Mouse (Mus musculus) intestine, embryonic 15.5 days (tissue): ENCODE data around the gene Pramel6. TPM values are rescaled to one million over a fixed set of nuclear protein-coding genes. Genes with fewer than 3 reads are reported as not detected.
"Not testable (repeated sequence)": the region's sequence is repeated elsewhere in the genome, so short reads cannot be mapped to it uniquely, and the experiment has no call there.

ENCODE experiments used
- ATAC-seq: fragments of 200-750 bp; cut with Nextera tagmentation; 2 replicates; pipeline ENCODE4 v1.8.0; 2017; ENCODE audit warnings: moderate TSS enrichment, moderate library complexity
- H3K27ac ChIP-seq: fragments of 300-500 bp; sonication (generic); 2 replicates; pipeline ENCODE4 v1.5.1; 2015; ENCODE audit warnings: mild to moderate bottlenecking, inconsistent platforms
- H3K27me3 ChIP-seq: fragments of 300-500 bp; sonication (generic); replicated peaks from 2 replicates; pipeline ENCODE4 v1.6.1; 2015; ENCODE audit warnings: inconsistent platforms
- H3K36me3 ChIP-seq: fragments of 300-500 bp; sonication (generic); 2 replicates; pipeline ENCODE4 v1.6.1; 2015; ENCODE audit warnings: inconsistent platforms
- H3K4me1 ChIP-seq: fragments of 300-500 bp; sonication (generic); replicated peaks from 2 replicates; pipeline ENCODE4 v1.6.1; 2015; ENCODE audit warnings: inconsistent platforms
- H3K4me2 ChIP-seq: fragments of 300-500 bp; sonication (generic); replicated peaks from 2 replicates; pipeline ENCODE4 v1.6.1; 2015; ENCODE audit warnings: mild to moderate bottlenecking, inconsistent platforms
- H3K4me3 ChIP-seq: fragments of 300-500 bp; sonication (generic); replicated peaks from 2 replicates; pipeline ENCODE4 v1.5.1; 2015; ENCODE audit warnings: inconsistent platforms
- H3K9ac ChIP-seq: fragments of 300-500 bp; sonication (generic); 2 replicates; pipeline ENCODE4 v1.6.1; 2015; ENCODE audit warnings: inconsistent platforms
- H3K9me3 ChIP-seq: fragments of 300-500 bp; sonication (generic); 2 replicates; pipeline ENCODE4 v1.6.1; 2016; ENCODE audit warnings: inconsistent platforms
- WGBS: fragments of 180-500 bp; shearing (Covaris S2); methylation state at CpG from one replicate; pipeline ENCODE4 v1.1.7; 2015; 5-methylcytosine and 5-hydroxymethylcytosine counted together
- polyA plus RNA-seq: library from polyadenylated mRNA; unstranded; fragments of >200 nt; fragmentation: Nextera tagmentation; extraction: Ambion mirVana; gene quantifications from 2 replicates; pipeline ENCODE4 v1.2.1, GENCODE M21; 2015

Gene Pramel6
- polyA plus RNA-seq: not detected in 2 replicates

DNA sequence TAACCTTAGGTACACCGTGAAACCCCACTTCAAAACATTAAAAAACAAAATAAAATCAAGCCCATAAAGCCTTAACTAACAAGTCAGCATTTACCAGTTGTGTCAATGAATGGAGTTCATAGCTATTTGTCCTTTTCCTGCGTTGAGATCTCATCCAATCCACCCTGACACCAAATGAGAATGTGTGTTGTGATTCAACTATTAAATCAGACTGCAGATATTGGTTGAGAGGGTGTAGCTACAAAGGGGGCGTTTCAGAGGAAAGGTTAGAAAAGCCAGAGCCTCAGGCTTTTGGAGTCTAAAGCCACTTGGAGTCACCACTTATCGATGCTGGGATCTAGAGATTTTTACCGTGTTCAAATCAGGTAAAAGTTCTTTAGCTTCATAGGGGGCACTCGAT, at the start of gene Pramel6:
Gene Pramel6, plus strand, starts transcription at position 301 of the 400 bp plus-strand sequence.
- Histone ChIP-seq H3K9me3 (no peaks in the 10 kb centered on the region), H3K27ac (no peak within 1 kb of the TSS), H3K9ac (no peak within 1 kb of the TSS), H3K4me1 (no peaks in the 10 kb centered on the region), H3K4me2 (no peak within 1 kb of the TSS), H3K4me3 (no peak within 1 kb of the TSS), H3K27me3 (no peaks in the 10 kb centered on the region), H3K36me3 (no peaks in the 10 kb centered on the region)
- no peak for ATAC-seq
- 86% methylated on average over 6 of the region's 6 CpGs for WGBS

DNA sequence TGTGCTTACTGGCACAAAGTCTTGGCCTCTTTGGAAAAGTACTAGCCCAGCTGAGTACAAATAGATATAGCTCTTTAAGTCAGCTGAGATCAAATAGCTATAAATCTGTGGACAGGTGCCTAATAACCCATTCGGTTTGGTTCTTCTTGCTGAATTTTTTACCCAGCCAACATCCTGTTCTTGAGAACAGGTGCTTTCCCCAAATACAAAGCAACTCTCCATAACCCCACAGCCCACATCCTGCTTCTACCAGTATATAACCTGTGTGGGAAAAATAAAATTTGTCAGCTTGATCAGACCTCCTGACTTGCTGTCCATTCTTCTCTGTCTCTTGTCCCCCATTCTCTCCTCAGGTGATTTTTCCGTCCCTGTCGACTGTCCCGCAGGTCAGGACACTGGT, 44.6 kb upstream of the Pramel6 start:
- H3K4me1 ChIP-seq: no peaks in the 10 kb centered on the region
- H3K4me3 ChIP-seq: no peak overlapping the region
- 91% methylated on average over 4 of the region's 4 CpGs for WGBS
- H3K9ac ChIP-seq: no peak overlapping the region
- H3K27ac ChIP-seq: no peak overlapping the region
- ATAC-seq: no peak
- H3K9me3 ChIP-seq: no peaks in the 10 kb centered on the region
- no peaks in the 10 kb centered on the region for H3K36me3 ChIP-seq
- H3K27me3 ChIP-seq: no peaks in the 10 kb centered on the region
- no peak overlapping the region for H3K4me2 ChIP-seq

DNA sequence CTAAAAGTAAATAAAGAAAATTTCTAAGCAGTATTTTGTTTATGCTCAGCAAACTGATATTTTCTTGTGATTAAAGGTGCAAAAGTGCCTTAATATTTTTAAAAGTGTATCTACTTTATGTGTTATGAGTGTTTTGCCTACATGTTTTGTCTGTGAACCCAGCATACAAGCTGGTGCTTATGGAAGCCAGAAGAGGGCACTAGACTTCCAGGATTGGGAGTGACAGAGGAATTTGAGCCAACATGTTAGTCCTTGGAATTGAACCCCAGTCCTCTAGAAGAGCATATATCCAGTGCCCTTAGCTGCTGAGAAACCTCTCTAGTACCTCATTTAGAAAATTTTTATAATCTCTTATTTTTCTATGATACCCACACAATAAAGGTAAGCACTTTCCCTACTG, 26.2 kb upstream of the Pramel6 start:
- Histone ChIP-seq H3K4me3 (no peak overlapping the region), H3K27ac (no peak overlapping the region), H3K4me2 (no peak overlapping the region), H3K36me3 (no peaks in the 10 kb centered on the region), H3K4me1 (no peaks in the 10 kb centered on the region), H3K27me3 (no peaks in the 10 kb centered on the region), H3K9me3 (no peaks in the 10 kb centered on the region), H3K9ac (no peak overlapping the region)
- ATAC-seq: no peak

DNA sequence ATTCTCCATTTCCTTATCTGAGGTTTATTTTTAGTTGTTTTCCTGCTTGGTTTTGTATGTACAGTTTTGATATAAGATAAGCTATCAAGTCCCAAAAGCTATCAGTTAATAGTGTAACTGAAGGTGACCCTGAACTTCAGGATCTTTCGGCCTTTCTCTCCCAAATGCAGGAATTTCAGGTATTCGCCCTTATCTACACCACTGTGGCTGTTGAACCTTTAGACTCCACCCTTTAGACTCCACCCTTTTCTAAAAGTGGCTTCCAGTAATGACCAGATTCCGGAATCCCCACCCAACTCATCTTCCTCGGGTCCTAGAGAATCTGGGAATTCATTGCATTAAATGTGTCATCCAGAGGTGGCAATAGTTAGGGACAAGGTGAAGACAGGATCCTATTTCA, 25.2 kb upstream of the Pramel6 start:
- no peak for ATAC-seq
- Histone ChIP-seq H3K9me3 (no peaks in the 10 kb centered on the region), H3K9ac (no peak overlapping the region), H3K27ac (no peak overlapping the region), H3K4me2 (no peak overlapping the region), H3K36me3 (no peaks in the 10 kb centered on the region), H3K4me1 (no peaks in the 10 kb centered on the region), H3K27me3 (no peaks in the 10 kb centered on the region), H3K4me3 (no peak overlapping the region)
- WGBS: 81% methylated on average over 4 of the region's 4 CpGs

DNA sequence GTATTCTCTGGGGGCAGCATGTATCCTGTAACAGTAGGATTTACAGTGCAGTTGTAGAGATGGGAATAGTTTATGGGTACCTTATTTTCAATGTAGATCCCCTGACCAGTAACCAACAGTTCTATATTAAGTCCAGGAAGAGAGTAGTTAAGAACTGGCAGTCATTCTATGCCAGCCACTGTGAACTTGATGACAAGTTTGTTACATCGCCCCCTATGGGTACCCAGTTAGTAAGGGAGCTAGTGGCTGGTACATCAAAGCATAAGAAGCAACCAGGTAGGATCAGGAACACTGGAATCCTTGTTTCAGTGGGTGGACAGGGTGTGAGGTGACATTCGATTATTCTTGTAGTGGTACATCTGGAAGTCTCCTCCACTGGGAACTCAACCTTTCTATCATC, 24.1 kb upstream of the Pramel6 start:
- no peaks in the 10 kb centered on the region for H3K27me3 ChIP-seq
- H3K4me1 ChIP-seq: no peaks in the 10 kb centered on the region
- no peak overlapping the region for H3K27ac ChIP-seq
- H3K9me3 ChIP-seq: no peaks in the 10 kb centered on the region
- no peak for ATAC-seq
- H3K4me3 ChIP-seq: no peak overlapping the region
- WGBS: 69% methylated on average over 2 of the region's 2 CpGs
- no peaks in the 10 kb centered on the region for H3K36me3 ChIP-seq
- no peak overlapping the region for H3K9ac ChIP-seq
- H3K4me2 ChIP-seq: no peak overlapping the region

DNA sequence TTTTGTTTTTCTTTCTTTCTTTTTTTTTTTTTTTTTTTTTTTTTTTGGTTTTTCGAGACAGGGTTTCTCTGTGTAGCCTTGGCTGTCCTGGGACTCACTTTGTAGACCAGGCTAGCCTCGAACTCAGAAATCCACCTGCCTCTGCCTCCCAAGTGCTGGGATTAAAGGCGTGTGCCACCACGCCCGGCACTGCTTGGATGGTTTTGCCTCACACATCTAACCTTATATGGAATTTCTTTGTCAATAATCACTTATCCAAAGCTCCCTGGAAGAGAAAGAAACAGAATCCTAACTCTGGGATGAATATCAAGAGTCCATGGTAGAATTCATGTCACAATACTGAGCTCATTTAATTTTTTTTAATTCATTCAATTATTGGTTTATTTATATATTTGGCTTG, 9.4 kb upstream of the Pramel6 start, which contains the start of gene Pramel7:
Gene Pramel7, minus strand, starts transcription at position 101 of the 400 bp plus-strand sequence.
- not testable (repeated sequence) for ATAC-seq, H3K36me3 ChIP-seq, H3K4me3 ChIP-seq, H3K27me3 ChIP-seq, H3K4me1 ChIP-seq, H3K9me3 ChIP-seq, H3K27ac ChIP-seq, H3K4me2 ChIP-seq, H3K9ac ChIP-seq
- WGBS: 90% methylated on average over 4 of the region's 5 CpGs

DNA sequence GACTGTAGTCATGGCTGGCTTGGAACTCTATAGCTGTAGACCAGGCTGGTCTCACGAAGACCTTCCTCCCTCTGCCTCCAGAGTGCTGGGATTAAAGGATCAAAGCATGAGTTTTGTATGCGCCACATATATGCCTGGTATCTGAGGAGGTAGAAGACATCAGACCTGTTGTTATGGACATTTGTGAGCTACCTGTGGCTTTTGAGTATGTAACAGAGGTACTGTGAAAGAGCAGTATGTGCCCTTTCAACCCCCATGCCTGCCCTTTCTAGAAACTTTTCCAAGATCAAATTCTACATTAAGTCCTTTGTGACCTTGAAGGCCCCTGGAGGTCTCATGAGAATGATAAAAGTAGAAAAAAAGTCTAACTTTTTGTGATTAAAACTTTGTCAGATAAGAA, 8.7 kb downstream of the Pramel6 start:
- no peak for ATAC-seq
- no peak overlapping the region for H3K4me2 ChIP-seq
- H3K4me3 ChIP-seq: no peak overlapping the region
- H3K27ac ChIP-seq: no peak overlapping the region
- no peaks in the 10 kb centered on the region for H3K4me1 ChIP-seq
- H3K9me3 ChIP-seq: no peaks in the 10 kb centered on the region
- H3K36me3 ChIP-seq: no peaks in the 10 kb centered on the region
- WGBS: 94% methylated on average over 2 of the region's 2 CpGs
- no peak overlapping the region for H3K9ac ChIP-seq
- H3K27me3 ChIP-seq: no peaks in the 10 kb centered on the region

DNA sequence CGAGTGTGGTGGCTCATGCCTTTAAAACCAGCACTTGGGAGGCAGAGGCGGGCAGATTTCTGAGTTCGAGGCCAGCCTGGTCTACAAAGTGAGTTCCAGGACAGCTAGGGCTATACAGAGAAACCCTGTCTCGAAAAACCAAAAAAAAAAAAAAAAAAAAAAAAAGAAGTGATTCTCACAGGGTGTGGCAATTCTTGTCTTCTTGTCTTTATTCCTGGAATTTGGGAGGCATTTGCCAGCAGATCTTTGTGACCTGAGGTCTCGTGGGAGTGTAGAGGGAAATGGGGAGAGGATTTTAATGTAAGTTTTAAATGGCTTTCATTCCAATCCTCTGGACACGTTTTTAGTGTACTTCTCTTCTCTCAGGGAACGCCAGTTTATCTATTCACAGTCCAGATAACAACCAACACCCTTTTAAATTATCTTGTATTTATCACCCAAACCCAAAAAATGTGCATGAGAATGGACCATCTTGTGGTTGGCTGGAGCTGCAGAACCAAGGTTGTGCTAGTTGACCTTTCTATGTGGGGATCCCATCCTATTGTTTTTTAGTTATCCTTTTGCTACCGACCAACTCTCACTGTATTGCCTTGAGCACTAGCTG, 9.2 kb downstream of the Pramel6 start:
- Histone ChIP-seq H3K27me3 (no peaks in the 10 kb centered on the region), H3K4me1 (no peaks in the 10 kb centered on the region), H3K9me3 (no peaks in the 10 kb centered on the region), H3K4me3 (no peak overlapping the region), H3K4me2 (no peak overlapping the region), H3K9ac (no peak overlapping the region), H3K27ac (no peak overlapping the region), H3K36me3 (no peaks in the 10 kb centered on the region)
- ATAC-seq: no peak
- WGBS: 81% methylated on average over 8 of the region's 8 CpGs

DNA sequence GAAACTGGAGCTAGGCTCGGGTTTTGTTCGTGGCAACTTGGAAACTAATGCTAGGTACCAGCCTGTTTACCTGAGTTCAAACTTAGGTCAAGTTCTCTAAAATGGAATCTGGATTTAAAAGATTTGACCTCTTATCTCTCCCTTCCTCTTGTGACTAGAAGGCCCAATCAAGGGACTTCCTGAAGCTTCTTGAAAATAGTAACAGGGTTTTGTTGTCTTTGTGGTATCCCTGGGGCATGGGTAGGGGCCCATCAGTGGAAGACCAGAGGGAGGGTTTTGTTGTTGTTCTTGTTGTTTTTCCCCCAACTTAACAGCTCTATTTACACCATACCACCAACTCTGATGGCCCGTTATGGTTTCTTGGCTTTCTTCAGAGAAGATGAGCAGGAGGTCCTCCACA, 10.2 kb downstream of the Pramel6 start:
- WGBS: 83% methylated on average over 3 of the region's 3 CpGs
- Histone ChIP-seq H3K36me3 (no peaks in the 10 kb centered on the region), H3K9me3 (no peaks in the 10 kb centered on the region), H3K4me1 (no peaks in the 10 kb centered on the region), H3K4me3 (no peak overlapping the region), H3K4me2 (no peak overlapping the region), H3K27me3 (no peaks in the 10 kb centered on the region), H3K27ac (no peak overlapping the region), H3K9ac (no peak overlapping the region)
- no peak for ATAC-seq

DNA sequence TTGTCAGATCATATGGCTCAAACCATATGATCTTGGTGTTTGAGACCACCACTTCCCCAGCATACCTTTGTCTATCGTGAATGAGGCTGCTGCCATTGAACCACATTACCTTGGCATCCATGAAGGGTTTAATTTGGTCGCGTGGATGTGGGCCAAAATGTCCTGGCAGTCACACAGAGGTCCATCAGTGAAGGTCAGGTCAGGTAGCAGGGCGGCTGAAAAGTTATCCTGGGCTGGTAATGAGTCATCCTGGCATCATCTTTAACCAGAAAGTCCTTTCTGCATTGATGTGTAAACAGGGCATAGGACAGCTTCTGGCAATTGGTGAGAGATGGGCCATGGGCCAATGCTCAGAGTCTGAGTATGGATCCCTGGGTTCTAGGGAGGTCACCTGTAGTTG, 14.3 kb downstream of the Pramel6 start:
- ATAC-seq: no peak
- H3K9me3 ChIP-seq: no peaks in the 10 kb centered on the region
- H3K9ac ChIP-seq: no peak overlapping the region
- no peaks in the 10 kb centered on the region for H3K36me3 ChIP-seq
- no peak overlapping the region for H3K4me3 ChIP-seq
- H3K4me2 ChIP-seq: no peak overlapping the region
- WGBS: 91% methylated on average over 4 of the region's 4 CpGs
- no peak overlapping the region for H3K27ac ChIP-seq
- no peaks in the 10 kb centered on the region for H3K27me3 ChIP-seq
- no peaks in the 10 kb centered on the region for H3K4me1 ChIP-seq

DNA sequence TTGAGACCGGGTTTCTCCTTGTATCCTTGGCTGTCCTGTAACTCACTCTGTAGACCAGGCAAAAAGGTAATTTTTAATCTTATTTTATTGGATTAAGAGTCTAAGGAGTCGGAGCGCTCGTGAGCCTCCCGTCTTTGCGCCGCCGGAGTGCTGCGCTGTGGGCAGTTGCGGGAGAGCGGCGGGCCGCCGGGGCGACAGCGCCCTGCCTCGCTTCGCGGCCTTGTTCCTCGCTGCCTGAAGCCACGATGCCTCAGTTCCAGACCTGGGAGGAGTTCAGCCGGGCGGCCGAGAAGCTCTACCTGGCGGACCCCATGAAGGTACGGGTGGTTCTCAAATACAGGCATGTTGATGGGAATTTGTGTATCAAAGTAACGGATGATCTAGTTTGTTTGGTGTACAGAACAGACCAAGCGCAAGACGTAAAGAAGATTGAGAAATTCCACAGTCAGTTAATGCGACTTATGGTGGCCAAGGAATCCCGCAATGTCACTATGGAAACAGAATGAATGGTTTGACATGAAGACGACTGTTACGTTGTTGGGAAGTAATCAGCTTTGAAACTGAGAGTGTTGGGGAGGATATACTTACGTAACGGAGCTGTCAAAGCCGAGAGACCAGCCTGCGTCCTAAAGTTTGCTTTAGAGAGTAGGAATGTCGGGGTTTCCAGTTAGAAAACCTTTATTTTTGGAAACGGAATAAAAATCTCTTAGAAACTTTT, 19.7 kb downstream of the Pramel6 start:
- not testable (repeated sequence) for H3K4me3 ChIP-seq, ATAC-seq, H3K27ac ChIP-seq, H3K9me3 ChIP-seq, H3K9ac ChIP-seq, H3K4me1 ChIP-seq, H3K27me3 ChIP-seq, H3K36me3 ChIP-seq
- 32% methylated on average over 38 of the region's 39 CpGs for WGBS
- H3K4me2 ChIP-seq: peak overlapping the region; percentile 40

DNA sequence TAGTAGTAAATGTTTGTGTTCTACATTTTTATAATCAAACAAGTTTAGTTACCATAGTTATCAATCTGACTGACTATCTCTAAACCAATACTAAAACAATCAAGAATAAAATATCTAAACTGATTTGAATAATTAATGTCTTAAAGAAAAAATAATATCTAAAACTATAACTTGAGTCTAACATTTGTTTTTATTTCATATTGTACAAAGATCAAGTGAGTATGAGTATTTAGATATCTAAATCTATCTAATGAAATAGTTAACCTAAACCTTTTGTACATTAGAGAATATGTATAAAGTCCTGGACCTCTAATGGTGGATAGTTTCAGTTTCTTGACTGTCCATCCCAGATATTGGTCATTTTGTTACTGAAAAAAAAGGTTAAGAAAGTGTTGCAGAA, 25.1 kb downstream of the Pramel6 start, which contains the start of gene Olfr153:
Gene Olfr153, plus strand, starts transcription at position 301 of the 400 bp plus-strand sequence.
- no peak within 1 kb of the TSS for H3K4me2 ChIP-seq
- no peaks in the 10 kb centered on the region for H3K36me3 ChIP-seq
- ATAC-seq: no peak
- H3K4me1 ChIP-seq: no peaks in the 10 kb centered on the region
- H3K27ac ChIP-seq: no peak within 1 kb of the TSS
- H3K9ac ChIP-seq: no peak within 1 kb of the TSS
- no peaks in the 10 kb centered on the region for H3K27me3 ChIP-seq
- H3K9me3 ChIP-seq: no peaks in the 10 kb centered on the region
- H3K4me3 ChIP-seq: no peak within 1 kb of the TSS

DNA sequence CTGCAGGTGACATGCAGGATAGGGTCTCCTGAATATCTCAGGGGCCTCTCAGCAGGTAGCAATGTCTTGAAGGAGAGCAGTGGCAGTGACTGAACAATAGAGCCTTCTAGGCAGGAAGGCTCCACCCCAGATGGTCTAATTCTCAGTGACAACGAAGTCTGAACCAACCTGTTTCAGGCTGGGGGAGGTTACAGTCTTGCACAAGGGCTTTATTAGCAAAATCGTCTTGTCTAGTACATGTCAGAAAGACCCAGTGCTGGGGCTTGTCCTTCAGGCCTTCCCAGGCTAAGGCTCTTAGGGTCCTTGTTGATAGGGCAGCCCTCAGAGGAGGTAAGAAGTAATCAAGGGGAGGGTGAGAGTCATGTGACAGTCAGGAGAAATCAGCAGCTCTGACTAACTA, 28.5 kb downstream of the Pramel6 start:
- no peaks in the 10 kb centered on the region for H3K9me3 ChIP-seq
- H3K27me3 ChIP-seq: no peaks in the 10 kb centered on the region
- H3K36me3 ChIP-seq: no peaks in the 10 kb centered on the region
- no peak overlapping the region for H3K4me3 ChIP-seq
- no peaks in the 10 kb centered on the region for H3K4me1 ChIP-seq
- H3K9ac ChIP-seq: no peak overlapping the region
- H3K4me2 ChIP-seq: no peak overlapping the region
- H3K27ac ChIP-seq: no peak overlapping the region
- 54% methylated on average over 2 of the region's 2 CpGs for WGBS
- no peak for ATAC-seq
